Mouse (Mus musculus) kidney, adult 18-20 months (tissue): ENCODE measurements at regions not wholly inside any gene's neighbourhood (a gene's known extent, or its start where the extent isn't known, plus 50 kb on each side); places are given as distances from the start of the nearest gene placed in this dataset.

Source experiments
- DNase-seq: peaks from one replicate; pipeline ENCODE4 v3.0.0; 2021

GRCm38 (mm10) chr4:7206987-7207386 lies 1031.9 kb downstream of the Car8 start:
- DNase-seq = no peak

GRCm38 (mm10) chr4:7201816-7202215 lies 1037.0 kb downstream of the Car8 start:
- DNase-seq = no peak

GRCm38 (mm10) chr4:7199941-7200340 lies 1038.9 kb downstream of the Car8 start:
- no peak for DNase-seq

GRCm38 (mm10) chr4:7199052-7199451 lies 1039.8 kb downstream of the Car8 start:
- DNase-seq = no peak

GRCm38 (mm10) chr4:7196570-7196969 lies 1042.3 kb downstream of the Car8 start:
- DNase-seq = no peak

GRCm38 (mm10) chr4:7195619-7196018 lies 1043.2 kb downstream of the Car8 start:
- no peak for DNase-seq

- no peak for DNase-seq
Measured at GRCm38 (mm10) chr4:7191912-7192311, 1046.9 kb downstream of the Car8 start.

- no peak for DNase-seq
Measured at GRCm38 (mm10) chr4:7191228-7191627, 1047.6 kb downstream of the Car8 start.

- no peak for DNase-seq
Measured at GRCm38 (mm10) chr4:7175030-7175429, 1063.8 kb downstream of the Car8 start.

- DNase-seq = no peak
Measured at GRCm38 (mm10) chr4:7172528-7173306, 1066.1 kb downstream of the Car8 start.

GRCm38 (mm10) chr4:7171637-7172417 lies 1067.0 kb downstream of the Car8 start:
- no peak for DNase-seq

- no peak for DNase-seq
Measured at GRCm38 (mm10) chr4:7161411-7161810, 1077.4 kb downstream of the Car8 start.

- no peak for DNase-seq
Measured at GRCm38 (mm10) chr4:7157883-7158282, 1081.0 kb downstream of the Car8 start.

- no peak for DNase-seq
Measured at GRCm38 (mm10) chr4:7154256-7154655, 1084.6 kb downstream of the Car8 start.

GRCm38 (mm10) chr4:7153835-7154234 lies 1085.0 kb downstream of the Car8 start:
- DNase-seq = no peak

GRCm38 (mm10) chr4:7145756-7146155 lies 1093.1 kb downstream of the Car8 start:
- no peak for DNase-seq

- no peak for DNase-seq
Measured at GRCm38 (mm10) chr4:7144215-7144614, 1094.6 kb downstream of the Car8 start.

- peak; percentile 8 for DNase-seq
Measured at GRCm38 (mm10) chr4:7143676-7144075, 1095.2 kb downstream of the Car8 start.

- DNase-seq = no peak
Measured at GRCm38 (mm10) chr4:7142781-7143180, 1096.1 kb downstream of the Car8 start.

- DNase-seq = no peak
Measured at GRCm38 (mm10) chr4:7112159-7112558, 1126.7 kb downstream of the Car8 start.

GRCm38 (mm10) chr4:7092957-7093356 lies 1145.9 kb downstream of the Car8 start:
- DNase-seq = no peak

GRCm38 (mm10) chr4:7091201-7091814 lies 1147.5 kb downstream of the Car8 start:
- DNase-seq = no peak
